Mouse (Mus musculus) frontal cortex, postnatal 25 days (tissue): Measurements from ENCODE around the gene Lep.

Experiments used
- DNase-seq, 2 experiments: peaks; one replicate each; pipeline ENCODE4 v3.0.0; 2022; ENCODE audit warnings: low spot score in 2 of 2

Gene Lep

GRCm38 (mm10) chr6:29059846-29060685 lies at the start of gene Lep:
Gene Lep, plus strand, starts transcription at chr6:29060220.
- DNase-seq, result no peak

GRCm38 (mm10) chr6:29011651-29012050 lies 48.4 kb upstream of the Lep start:
- DNase-seq, result no peak

DNA sequence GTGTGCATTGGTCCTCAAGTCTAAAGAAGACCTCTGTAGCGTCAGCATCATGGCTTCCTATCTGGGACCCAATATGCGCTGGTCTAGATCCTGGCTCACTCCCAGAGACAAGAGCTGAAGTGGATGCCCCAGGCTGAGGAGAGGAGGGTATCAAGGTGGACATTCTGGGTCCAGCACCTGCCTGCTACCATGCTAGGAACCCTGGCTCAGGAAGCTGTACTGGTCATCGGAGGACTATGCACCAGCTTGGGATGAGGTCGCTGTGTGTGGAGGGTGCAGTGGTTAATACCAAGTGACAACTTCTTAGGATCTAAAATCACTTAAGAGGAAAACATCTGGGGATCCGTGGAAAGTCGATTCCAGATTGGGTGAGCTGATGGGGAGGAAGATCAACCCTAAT lies 46.8 kb upstream of the Lep start:
- no peak for DNase-seq

DNA sequence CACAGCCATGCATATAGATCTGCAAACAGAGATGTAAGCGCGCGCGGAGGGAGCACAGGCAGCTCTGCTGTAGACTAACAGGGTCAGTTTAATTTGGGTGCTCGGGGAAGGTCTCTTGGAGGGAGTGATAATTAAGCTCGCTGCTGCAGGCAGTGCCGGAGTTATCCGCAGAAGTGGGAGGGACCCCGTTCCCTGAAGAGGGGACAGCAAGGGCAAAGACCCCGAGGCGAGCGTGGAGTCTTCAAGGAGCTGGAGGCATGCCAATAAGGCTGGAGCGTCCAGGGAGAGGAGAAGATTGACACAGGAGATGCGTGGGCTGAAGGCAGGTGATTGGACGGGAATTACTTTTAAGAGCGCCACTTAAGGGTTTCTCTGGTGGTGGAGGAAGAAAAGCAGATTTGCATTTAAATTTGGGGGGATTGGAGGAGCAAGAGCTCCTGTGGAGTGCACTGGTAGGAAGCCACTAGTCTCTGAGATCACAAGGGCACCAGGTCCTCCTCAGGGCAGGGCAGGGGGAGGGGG lies 43.1 kb upstream of the Lep start:
- DNase-seq, result no peak

DNA sequence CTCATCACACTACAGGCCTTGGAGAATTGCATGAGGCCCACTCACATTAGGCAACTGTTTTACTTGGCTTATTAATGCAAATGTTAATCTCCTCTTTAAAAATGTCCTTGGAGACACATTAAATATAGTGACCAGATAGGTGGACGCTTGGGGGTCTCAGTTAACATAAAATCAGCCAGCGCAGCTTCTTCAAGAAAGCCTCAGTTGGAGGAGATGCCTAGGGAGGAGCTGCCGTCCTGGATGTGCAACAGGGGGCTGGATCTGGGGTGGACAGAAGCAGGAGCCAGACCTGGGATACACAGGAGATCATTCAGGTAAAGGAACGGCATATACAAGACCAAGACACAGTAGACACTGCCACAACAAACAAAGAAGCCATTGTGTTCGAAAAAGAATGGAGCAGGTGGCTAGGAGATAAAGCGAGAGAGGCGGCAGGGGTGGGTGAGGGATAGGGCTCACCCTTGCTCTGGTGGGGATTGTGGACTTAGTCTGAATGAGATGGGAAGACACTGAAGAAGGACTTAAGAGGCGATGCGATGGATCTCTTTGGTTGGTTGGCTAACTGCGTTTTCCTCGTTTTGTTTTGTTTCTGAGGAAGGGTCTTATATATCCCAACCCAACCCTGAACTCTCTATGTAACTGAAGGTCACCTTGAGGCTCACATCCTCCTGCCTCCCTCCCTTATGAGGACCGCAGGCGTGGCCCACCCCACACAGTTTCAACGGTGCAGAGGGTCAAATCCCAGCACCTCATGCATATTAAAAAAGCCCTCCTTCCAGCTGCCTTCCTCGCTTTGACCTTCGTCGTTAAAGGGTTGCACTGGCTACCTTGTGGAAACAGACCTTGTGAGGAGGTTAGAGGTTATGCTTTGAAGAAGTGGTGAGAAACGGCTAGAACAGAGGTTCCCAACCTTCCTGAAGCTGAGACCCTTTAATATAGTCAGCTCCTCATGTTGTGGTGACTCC lies 40.0 kb upstream of the Lep start:
- no peak for DNase-seq

DNA sequence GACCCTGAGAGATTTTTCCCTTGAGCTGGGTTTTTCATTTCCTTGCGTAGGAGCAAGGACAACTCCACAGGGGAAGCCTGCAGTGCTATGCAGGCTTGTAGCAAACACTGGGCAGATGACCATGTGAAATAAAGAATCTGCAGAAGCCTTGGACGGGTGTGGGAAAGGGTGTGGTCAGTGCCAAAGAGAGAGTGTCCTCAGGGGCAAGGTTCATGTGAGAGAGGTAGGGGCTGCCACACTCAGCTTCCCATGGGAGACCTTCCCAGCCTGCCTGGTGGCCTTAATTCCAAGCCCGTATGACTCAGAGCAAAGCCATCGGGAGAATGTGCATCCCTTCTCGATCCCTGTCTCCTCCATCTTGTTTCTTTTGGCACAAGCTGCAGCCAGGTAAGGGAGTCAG lies 39.1 kb upstream of the Lep start:
- DNase-seq, result no peak

GRCm38 (mm10) chr6:29021501-29021900 lies 38.5 kb upstream of the Lep start:
- DNase-seq, result no peak

- no peak for DNase-seq
These were observed 37.9 kb upstream of the Lep start for GRCm38 (mm10) chr6:29022115-29022514.

DNA sequence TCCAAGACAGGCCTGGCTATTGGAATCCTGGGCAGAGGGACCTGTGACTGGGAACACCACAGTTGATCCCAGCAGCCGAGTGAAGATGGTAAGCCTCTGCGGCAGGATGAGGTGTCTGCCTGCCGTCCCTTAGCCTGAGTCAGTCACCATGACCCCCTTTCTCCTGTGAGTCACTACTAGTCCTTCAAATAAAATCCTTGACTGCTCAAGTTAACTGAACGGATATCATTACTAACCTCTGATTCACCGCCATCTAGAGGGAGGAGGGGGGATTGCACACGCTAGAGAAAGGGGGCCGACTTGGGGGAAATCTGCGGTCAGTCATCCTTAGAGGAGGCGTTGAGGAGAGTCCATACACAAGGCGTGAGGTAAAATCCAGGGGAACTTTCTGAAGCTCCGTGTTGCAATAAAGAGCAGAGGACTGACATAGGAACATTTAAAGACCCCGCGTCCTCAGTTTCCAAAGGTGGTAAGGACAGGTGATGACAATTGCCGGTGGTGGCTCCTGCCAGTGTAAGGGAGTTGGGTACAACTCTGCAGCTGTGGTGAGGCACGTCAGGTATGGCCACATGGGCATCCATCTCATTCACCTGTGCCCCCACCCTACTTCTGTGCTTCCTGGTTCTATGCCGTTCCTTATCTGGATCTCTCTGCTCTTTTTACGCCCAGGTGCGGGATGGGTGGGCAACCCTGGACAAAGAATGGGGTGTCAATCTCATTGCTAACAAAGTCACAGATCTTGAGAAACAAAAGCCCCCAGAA lies 36.6 kb upstream of the Lep start:
- peak; percentile 42 to 58 for DNase-seq

DNA sequence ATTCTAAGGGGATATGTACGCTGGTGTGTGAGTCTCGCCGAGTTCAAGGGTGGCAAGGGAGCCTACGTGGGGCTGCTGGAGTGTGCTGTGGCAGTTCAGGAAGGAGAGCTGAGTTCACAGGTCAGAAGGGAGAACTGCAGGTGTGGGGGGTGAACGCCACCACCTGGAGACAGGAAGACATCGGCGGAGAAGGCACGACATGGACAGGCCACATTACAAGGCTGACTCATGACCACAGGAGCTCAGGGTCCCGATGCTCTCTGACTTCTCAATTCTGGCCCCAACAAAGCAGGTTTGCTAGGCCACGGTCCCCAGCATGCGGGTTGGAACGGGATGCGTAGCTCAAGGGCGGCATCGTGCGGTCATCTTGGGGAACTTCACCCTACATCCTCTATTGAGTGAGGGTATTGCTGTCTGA lies 36.0 kb upstream of the Lep start:
- DNase-seq, result peak; percentile 48 to 72

DNA sequence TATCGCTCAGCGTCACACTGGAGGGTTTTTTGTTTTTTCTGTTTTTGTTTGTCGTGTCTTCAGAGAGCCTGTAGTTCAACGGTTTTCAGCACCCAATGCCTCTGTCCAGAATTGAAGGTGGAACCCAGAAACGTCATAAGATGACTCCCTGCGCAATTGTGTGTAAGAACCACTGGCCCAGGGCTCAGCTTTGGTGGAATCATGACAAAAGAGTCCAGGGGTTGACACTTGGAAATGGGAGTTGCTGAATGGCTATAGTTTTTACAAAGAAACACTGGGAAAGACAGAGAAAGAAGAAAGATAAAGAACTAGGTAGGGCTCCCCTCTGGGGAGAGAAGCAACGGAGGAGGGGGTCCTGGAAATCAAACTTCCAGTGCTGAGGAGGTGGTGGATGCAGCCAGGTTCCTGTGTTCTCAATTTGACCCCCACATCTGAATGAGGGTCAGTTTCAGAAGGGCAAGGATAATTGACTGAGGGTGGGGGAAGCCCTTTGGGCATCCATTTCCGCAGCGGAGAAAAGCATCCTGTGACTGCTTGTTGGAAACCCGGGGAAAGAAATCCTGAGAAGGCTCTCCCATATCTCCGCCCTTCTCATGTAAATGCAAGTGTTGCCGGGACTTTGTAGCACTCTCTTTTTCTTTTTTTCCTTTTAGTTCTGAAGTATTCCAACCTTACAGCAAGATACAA lies 34.1 kb upstream of the Lep start:
- DNase-seq, result no peak

DNA sequence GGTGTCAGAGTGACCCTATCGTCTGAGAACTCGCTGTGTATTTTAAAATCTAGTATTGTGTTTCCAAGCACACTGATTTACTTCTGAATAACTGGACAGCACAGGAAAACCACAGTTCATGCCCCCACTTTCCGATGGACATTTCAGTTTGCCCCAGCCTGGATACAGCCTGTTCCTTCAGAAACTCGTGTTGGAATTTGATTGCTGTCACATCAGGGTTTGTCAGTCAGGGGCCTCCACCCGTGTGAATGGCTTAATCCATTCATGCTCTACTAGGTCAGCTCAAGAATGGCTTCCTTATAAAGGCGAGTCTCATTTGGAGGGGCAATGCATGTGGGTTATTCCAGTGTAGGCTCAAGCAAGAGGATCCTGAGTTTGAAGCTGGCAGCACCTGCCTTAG lies 33.3 kb upstream of the Lep start:
- DNase-seq, result no peak

GRCm38 (mm10) chr6:29028129-29028528 lies 31.9 kb upstream of the Lep start:
- no peak for DNase-seq

- no peak for DNase-seq
These were observed 30.5 kb upstream of the Lep start for GRCm38 (mm10) chr6:29029521-29029920.

- no peak for DNase-seq
These were observed 28.8 kb upstream of the Lep start for GRCm38 (mm10) chr6:29031216-29031615.

- no peak for DNase-seq
These were observed 28.2 kb upstream of the Lep start for GRCm38 (mm10) chr6:29031704-29032310.

- DNase-seq, result no peak
These were observed 27.6 kb upstream of the Lep start for GRCm38 (mm10) chr6:29032411-29032810.

GRCm38 (mm10) chr6:29033981-29034646 lies 25.9 kb upstream of the Lep start:
- no peak for DNase-seq

DNA sequence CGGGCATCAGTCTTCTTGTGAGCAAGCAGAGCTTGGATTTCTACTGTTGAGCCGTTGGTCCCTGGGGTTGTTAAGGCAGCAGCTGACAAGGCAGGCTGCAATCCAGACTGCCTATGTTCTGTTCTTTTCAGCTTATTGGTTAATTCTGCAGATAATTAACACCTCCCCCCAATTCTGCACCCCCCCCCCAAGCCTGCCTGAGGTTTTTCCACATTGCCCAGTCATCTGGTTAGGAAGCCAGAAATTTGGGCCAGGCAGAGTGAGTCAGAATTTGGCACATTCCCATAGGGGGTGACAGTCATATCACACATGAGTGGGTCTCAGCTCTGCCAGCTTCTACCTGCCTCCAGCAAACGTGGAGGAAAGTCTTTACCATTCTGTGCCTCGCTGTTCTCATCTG lies 23.3 kb upstream of the Lep start:
- DNase-seq, result no peak

GRCm38 (mm10) chr6:29040266-29040665 lies 19.8 kb upstream of the Lep start:
- DNase-seq, result no peak
